In genomic region chr1:39975005-39975404, GRCm38 (mm10) we compare ENCODE assay signal across 23 mouse cellular contexts.
A peak's percentile ranks its signal among the peaks of the same experiment; 100 is the strongest.
DNase-seq lines count a peak whose midpoint lies in the region; ATAC-seq and TF ChIP-seq lines count a peak whose summit lies in the region.
"Had no signal": no experiment of that assay in that cellular context is flagged by ENCODE, and none has a peak within 500 bp of the region (broad histone marks: within the 10 kb centered on the region; RNA-seq: fewer than 3 reads in every experiment).

No protein-coding gene starts in this region.

- TF ChIP-seq POLR2A in heart, adult 2 months (IDR thresholded peaks at IDR 0.05; ENCODE audit: insufficient read depth, low read depth, low read length) = no peak
- TF ChIP-seq POLR2A in MEL (IDR thresholded peaks at IDR 0.05; ENCODE audit: control insufficient read depth in 1 of 2, insufficient read depth in 1 of 2, low read depth in 1 of 2, low read length in 2 of 2, poor library complexity in 1 of 2) = no peak

- H3K27ac ChIP-seq in heart, adult 2 months = no peak overlapping the region
- no peak overlapping the region for H3K27ac ChIP-seq in heart, embryonic 12.5 days (ENCODE audit: poor library complexity, severe bottlenecking)
- H3K27ac ChIP-seq in ES-E14 (ENCODE audit: insufficient read depth, low read depth, low read length, poor library complexity, severe bottlenecking) (no peak overlapping the region), MEL (ENCODE audit: control insufficient read depth, low read depth, low read length) (no peak overlapping the region)
- no peak overlapping the region for H3K27ac ChIP-seq in intestine, postnatal 0 days (ENCODE audit: low read depth, low read length)
- H3K27ac ChIP-seq: embryonic facial prominence, embryonic 13.5 days; embryonic facial prominence, embryonic 15.5 days; forebrain, embryonic 10.5 days; forebrain, embryonic 12.5 days had no signal

- H3K79me2 ChIP-seq in heart, adult 2 months (replicated peaks; ENCODE audit: control insufficient read depth, insufficient read depth, low read length) = peaks cover 7% of the 10 kb centered on the region; the same call in 1 of the 2 replicates
- H3K79me2 ChIP-seq in MEL (ENCODE audit: control insufficient read depth, insufficient read depth, low read length, poor library complexity) = no peaks in the 10 kb centered on the region

- intact Hi-C loops in heart, adult 2 months (cut with DNase I) = no loop called here

- peaks cover 7% of the 10 kb centered on the region; the same call in 1 of the 2 replicates for H3K36me3 ChIP-seq in heart, adult 2 months (ENCODE audit: control insufficient read depth, insufficient read depth, low read length)
- peaks cover 57% of the 10 kb centered on the region for H3K36me3 ChIP-seq in heart, embryonic 12.5 days
- H3K36me3 ChIP-seq in ES-E14 (ENCODE audit: control insufficient read depth, insufficient read depth, low read length, poor library complexity, severe bottlenecking) = peaks cover 17% of the 10 kb centered on the region
- peaks cover 0 to 11% of the 10 kb centered on the region in 2 experiments; a peak in 2 of 4 replicates for H3K36me3 ChIP-seq in MEL (ENCODE audit: control insufficient read depth in 1 of 2, insufficient read depth in 2 of 2, low read length in 2 of 2)
- peaks cover 47% of the 10 kb centered on the region for H3K36me3 ChIP-seq in intestine, postnatal 0 days (ENCODE audit: control insufficient read depth, insufficient read depth)
- H3K36me3 ChIP-seq: G1E had no signal

- H3K4me3 ChIP-seq in heart, adult 2 months = no peak overlapping the region
- no peak overlapping the region for H3K4me3 ChIP-seq in heart, embryonic 12.5 days
- H3K4me3 ChIP-seq in ES-E14 (ENCODE audit: insufficient read depth in 1 of 2, low read depth in 1 of 2, low read length in 2 of 2, poor library complexity in 1 of 2, severe bottlenecking in 1 of 2) (no peak overlapping the region), MEL (ENCODE audit: control insufficient read depth in 1 of 2, insufficient read depth in 1 of 2, low read depth in 2 of 2, low read length in 2 of 2) (no peak overlapping the region)
- H3K4me3 ChIP-seq in intestine, postnatal 0 days (ENCODE audit: low read depth, low read length) = no peak overlapping the region
- H3K4me3 ChIP-seq: embryonic facial prominence, embryonic 13.5 days; embryonic facial prominence, embryonic 15.5 days; erythroblast, embryonic 14.5 days; forebrain, embryonic 10.5 days; forebrain, embryonic 12.5 days had no signal

- 96% methylated on average over 2 of the region's 2 CpGs for WGBS in heart, adult 2 months
- WGBS in heart, embryonic 12.5 days = 86% methylated on average over 2 of the region's 2 CpGs
- 82% methylated on average over 2 of the region's 2 CpGs for WGBS in intestine, postnatal 0 days

- in situ Hi-C loops in ES-E14 (cut with MboI; ENCODE audit: low sequenced_read_pairs in 2 of 2, unreplicated experiment in 2 of 2) = no loop called here

- peak; percentile 24; the same call in 1 of the 2 replicates for TF ChIP-seq CTCF in heart, adult 2 months (IDR thresholded peaks at IDR 0.05)
- no peak for TF ChIP-seq CTCF in MEL (IDR thresholded peaks at IDR 0.05 in 2 of 3, conservative IDR thresholded peaks at IDR 0.05 in 1 of 3; ENCODE audit: control insufficient read depth in 1 of 3, insufficient read depth in 1 of 3, low read depth in 2 of 3, low read length in 3 of 3, poor library complexity in 1 of 3, severe bottlenecking in 1 of 3)
- no peak for TF ChIP-seq CTCF in intestine, postnatal 0 days (IDR thresholded peaks at IDR 0.05; ENCODE audit: low read depth)

- no peaks in the 10 kb centered on the region for H3K9me3 ChIP-seq in heart, embryonic 12.5 days (replicated peaks)
- H3K9me3 ChIP-seq in ES-E14 (ENCODE audit: control insufficient read depth, insufficient read depth, low read depth, low read length) = no peaks in the 10 kb centered on the region
- H3K9me3 ChIP-seq in MEL (replicated peaks; ENCODE audit: insufficient read depth, low read length) = no peaks in the 10 kb centered on the region
- H3K9me3 ChIP-seq in intestine, postnatal 0 days (ENCODE audit: control insufficient read depth) = no peaks in the 10 kb centered on the region
- H3K9me3 ChIP-seq: embryonic facial prominence, embryonic 13.5 days; embryonic facial prominence, embryonic 15.5 days; forebrain, embryonic 10.5 days; forebrain, embryonic 12.5 days; G1E had no signal

- H3K27me3 ChIP-seq in heart, adult 2 months (ENCODE audit: control insufficient read depth, insufficient read depth, low read length) = no peaks in the 10 kb centered on the region
- no peaks in the 10 kb centered on the region for H3K27me3 ChIP-seq in heart, embryonic 12.5 days (replicated peaks)
- no peaks in the 10 kb centered on the region for H3K27me3 ChIP-seq in MEL (ENCODE audit: control insufficient read depth in 1 of 2, insufficient read depth in 2 of 2, low read length in 2 of 2)
- no peaks in the 10 kb centered on the region for H3K27me3 ChIP-seq in intestine, postnatal 0 days (replicated peaks; ENCODE audit: control insufficient read depth, insufficient read depth, low read length)
- H3K27me3 ChIP-seq: embryonic facial prominence, embryonic 13.5 days; embryonic facial prominence, embryonic 15.5 days; forebrain, embryonic 12.5 days had no signal

- ATAC-seq in heart, embryonic 12.5 days (ENCODE audit: insufficient number of reproducible peaks, low FRiP score) = no peak
- ATAC-seq in intestine, postnatal 0 days = no peak
- ATAC-seq: forebrain, embryonic 14.5 days; forebrain, embryonic 16.5 days had no signal

- no peak for DNase-seq in heart, adult 2 months
- DNase-seq in ES-E14 (ENCODE audit: low read depth, low spot score) (no peak), MEL (ENCODE audit: low read depth, low spot score) (no peak)
- DNase-seq: adrenal gland, adult 2 months; adrenal gland, postnatal 10 days; adrenal gland, postnatal 25 days; cerebellum, adult 11 months; cerebellum, adult 18-20 months; cerebellum, adult 8-10 months; cerebellum, adult 9-11 months; cerebellum, postnatal 14 days; cerebellum, postnatal 36 days; embryo, embryonic 11 days had no signal

- no peak for TF ChIP-seq RAD21 in MEL (IDR thresholded peaks at IDR 0.05; ENCODE audit: low read depth, low read length)

- no peak for TF ChIP-seq EP300 in heart, adult 2 months (IDR thresholded peaks at IDR 0.05; ENCODE audit: insufficient read depth, low read depth, low read length)
- no peak for TF ChIP-seq EP300 in MEL (IDR thresholded peaks at IDR 0.05; ENCODE audit: low read depth in 1 of 2, low read length in 2 of 2)

- H3K9ac ChIP-seq in heart, adult 2 months (ENCODE audit: low read depth, low read length) = no peak overlapping the region
- no peak overlapping the region for H3K9ac ChIP-seq in heart, embryonic 12.5 days
- H3K9ac ChIP-seq in ES-E14 (ENCODE audit: insufficient read depth, low read depth, low read length, poor library complexity, severe bottlenecking) (no peak overlapping the region), MEL (ENCODE audit: control insufficient read depth, low read depth, low read length, poor library complexity, severe bottlenecking) (no peak overlapping the region)
- no peak overlapping the region for H3K9ac ChIP-seq in intestine, postnatal 0 days (ENCODE audit: low read depth, low read length)
- H3K9ac ChIP-seq: embryonic facial prominence, embryonic 13.5 days; embryonic facial prominence, embryonic 15.5 days; forebrain, embryonic 12.5 days had no signal

- peaks cover 6% of the 10 kb centered on the region for H3K4me1 ChIP-seq in heart, adult 2 months (ENCODE audit: control insufficient read depth, insufficient read depth, low read length)
- H3K4me1 ChIP-seq in heart, embryonic 12.5 days (replicated peaks) = peaks cover 15% of the 10 kb centered on the region
- H3K4me1 ChIP-seq in ES-E14 (ENCODE audit: control insufficient read depth in 2 of 2, insufficient read depth in 2 of 2, low read length in 2 of 2, poor library complexity in 1 of 2) = no peaks in the 10 kb centered on the region
- H3K4me1 ChIP-seq in MEL (ENCODE audit: control insufficient read depth in 1 of 2, insufficient read depth in 2 of 2, low read length in 2 of 2) = peaks cover 0 to 20% of the 10 kb centered on the region in 2 experiments; a peak in 2 of 4 replicates
- H3K4me1 ChIP-seq in intestine, postnatal 0 days (replicated peaks; ENCODE audit: control insufficient read depth, insufficient read depth, low read length) = no peaks in the 10 kb centered on the region

- no peak overlapping the region for H3K4me2 ChIP-seq in heart, embryonic 12.5 days
- no peak overlapping the region for H3K4me2 ChIP-seq in intestine, postnatal 0 days (replicated peaks; ENCODE audit: low read depth)
- H3K4me2 ChIP-seq: embryonic facial prominence, embryonic 13.5 days; embryonic facial prominence, embryonic 15.5 days; forebrain, embryonic 12.5 days had no signal

TF ChIP-seq in ES-E14, 5 proteins besides CTCF, POLR2A, EP300 and RAD21:
- TF ChIP-seq HCFC1 (IDR thresholded peaks at IDR 0.05; ENCODE audit: borderline replicate concordance, insufficient read depth, low read length) = no peak
- TF ChIP-seq ZNF384 (IDR thresholded peaks at IDR 0.05; ENCODE audit: low read depth, low read length) = peak; percentile 61
- no peak for TF ChIP-seq CHD2 (IDR thresholded peaks at IDR 0.05; ENCODE audit: low read depth, low read length)
- no peak for TF ChIP-seq MAFK (IDR thresholded peaks at IDR 0.05; ENCODE audit: insufficient read depth, low read depth, low read length)
TF ChIP-seq in ES-E14: peak in this region for 1.

TF ChIP-seq in MEL, 35 proteins besides CTCF, POLR2A, EP300 and RAD21:
- TF ChIP-seq ETS1 (IDR thresholded peaks at IDR 0.05; ENCODE audit: low read depth, low read length) (no peak), ZNF384 (IDR thresholded peaks at IDR 0.05; ENCODE audit: low read depth, low read length) (peak; percentile 74)
